Mouse (Mus musculus) heart, postnatal 36 days (tissue): Measurements from ENCODE around the gene Lyst. TPM values are rescaled to one million over a fixed set of nuclear protein-coding genes. Genes with fewer than 3 reads are reported as not detected.
"Not testable (repeated sequence)": the region's sequence is repeated elsewhere in the genome, so short reads cannot be mapped to it uniquely, and the experiment has no call there.

Source experiments
- DNase-seq, 2 experiments: peaks; one replicate each; pipeline ENCODE4 v3.0.0; 2021 to 2022
- intact Hi-C: fragments of 180-260 bp; cut with DNase I; formaldehyde crosslinking; loops from one replicate; pipeline ENCODE4 v1.15.1; 2025
- total RNA-seq, 2 experiments: library from RNA; stranded (reverse); gene quantifications; 2 replicates each; pipeline ENCODE4 v1.2.3; 2021

The Lyst gene
- total RNA-seq, 2 experiments from 2014 or later, result 7.4 to 13.1 TPM

- no peak for DNase-seq
- intact Hi-C loops, result no loop called here
Measured at GRCm38 (mm10) chr13:13777696-13778095, 187.5 kb downstream of the Lyst start.

- no peak for DNase-seq
- intact Hi-C loops, result no loop called here
Measured at GRCm38 (mm10) chr13:13778837-13779458, 188.8 kb downstream of the Lyst start.

GRCm38 (mm10) chr13:13780271-13780670 lies 190.1 kb downstream of the Lyst start:
- intact Hi-C loops, result no loop called here
- DNase-seq, result no peak

GRCm38 (mm10) chr13:13781026-13781425 lies 190.8 kb downstream of the Lyst start:
- intact Hi-C loops, result no loop called here
- no peak for DNase-seq

GRCm38 (mm10) chr13:13783296-13783695 lies 193.1 kb downstream of the Lyst start:
- intact Hi-C loops, result no loop called here
- no peak for DNase-seq

GRCm38 (mm10) chr13:13783894-13784419 lies 193.8 kb downstream of the Lyst start, which contains the start of gene Gng4:
Gene Gng4, plus strand, starts transcription at chr13:13784059.
- peak; percentile 24 to 40 for DNase-seq
- intact Hi-C loops, result no loop called here

- no peak for DNase-seq
- intact Hi-C loops, result no loop called here
Measured at GRCm38 (mm10) chr13:13784420-13784936, 194.3 kb downstream of the Lyst start.

GRCm38 (mm10) chr13:13784981-13785783 lies 195.0 kb downstream of the Lyst start:
- intact Hi-C loops, result no loop called here

GRCm38 (mm10) chr13:13786971-13787370 lies 196.8 kb downstream of the Lyst start:
- intact Hi-C loops, result no loop called here
- no peak for DNase-seq

More at GRCm38 (mm10) chr13:13784981-13785783, 195.0 kb downstream of the Lyst start:
- DNase-seq, result peak in 1 of 2 experiments; percentile 9

GRCm38 (mm10) chr13:13788070-13788469 lies 197.9 kb downstream of the Lyst start:
- intact Hi-C loops, result no loop called here
- no peak for DNase-seq

GRCm38 (mm10) chr13:13791981-13792380 lies 201.8 kb downstream of the Lyst start:
- DNase-seq, result no peak
- intact Hi-C loops, result no loop called here

GRCm38 (mm10) chr13:13795166-13795832 lies 205.1 kb downstream of the Lyst start:
- intact Hi-C loops, result no loop called here
- DNase-seq, result no peak

GRCm38 (mm10) chr13:13796082-13796481 lies 205.9 kb downstream of the Lyst start:
- no peak for DNase-seq
- intact Hi-C loops, result no loop called here

- DNase-seq, intact Hi-C loops: not testable (repeated sequence)
Measured at GRCm38 (mm10) chr13:13797816-13798215, 207.6 kb downstream of the Lyst start.

- intact Hi-C loops, result no loop called here
- DNase-seq, result no peak
Measured at GRCm38 (mm10) chr13:13798775-13799174, 208.6 kb downstream of the Lyst start.

GRCm38 (mm10) chr13:13808337-13809132 lies 218.3 kb downstream of the Lyst start:
- no peak for DNase-seq

GRCm38 (mm10) chr13:13810885-13811284 lies 220.7 kb downstream of the Lyst start:
- DNase-seq, result no peak
- intact Hi-C loops, result no loop called here

More at GRCm38 (mm10) chr13:13808337-13809132, 218.3 kb downstream of the Lyst start:
- intact Hi-C loops, result no loop called here

GRCm38 (mm10) chr13:13818696-13819095 lies 228.5 kb downstream of the Lyst start:
- intact Hi-C loops, result no loop called here
- DNase-seq, result no peak

GRCm38 (mm10) chr13:13820234-13821123 lies 230.3 kb downstream of the Lyst start:
- DNase-seq, result no peak
- intact Hi-C loops, result no loop called here
